Mouse (Mus musculus): ENCODE data around the gene Grid2. TPM values are rescaled to one million over a fixed set of nuclear protein-coding genes. Genes with fewer than 3 reads are reported as not detected.

Gene Grid2
- polyA plus RNA-seq, 1 experiment: 0.05 TPM

DNA sequence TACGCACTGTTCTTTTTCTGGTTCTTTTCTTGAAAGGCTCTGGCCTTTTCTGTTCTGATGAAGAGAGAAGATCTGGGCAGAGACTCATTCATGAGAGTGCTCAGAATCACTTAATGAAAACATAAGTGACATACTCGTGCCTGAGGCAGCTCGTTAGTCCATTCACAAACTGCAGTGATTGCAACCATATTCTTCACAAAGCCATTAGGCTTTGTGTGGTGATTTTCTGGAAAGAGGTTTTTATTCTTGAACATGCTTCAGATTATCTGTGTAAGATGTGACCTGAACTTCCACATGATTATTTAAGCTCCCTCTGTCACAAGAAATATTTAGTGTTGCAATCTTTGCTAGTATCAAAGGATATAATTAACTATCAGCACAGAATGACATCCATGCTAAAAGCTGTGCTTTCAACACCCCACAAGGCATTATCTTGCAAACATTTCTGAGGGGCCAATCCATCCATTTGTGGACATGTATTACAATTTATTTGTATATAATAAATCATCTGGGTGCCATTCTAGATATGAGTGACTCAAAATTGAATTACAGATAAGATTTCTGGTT lies 86.8 kb downstream of the Grid2 start:
- no peak for TF ChIP-seq POLR2A (IDR thresholded peaks at IDR 0.05; ENCODE audit: low read depth, low read length)
- no peak for TF ChIP-seq CTCF (IDR thresholded peaks at IDR 0.05; ENCODE audit: extremely low read depth, insufficient read length, insufficient replicate concordance, low read depth, low read length)
- WGBS: 78% methylated on average over 3 of the region's 3 CpGs

DNA sequence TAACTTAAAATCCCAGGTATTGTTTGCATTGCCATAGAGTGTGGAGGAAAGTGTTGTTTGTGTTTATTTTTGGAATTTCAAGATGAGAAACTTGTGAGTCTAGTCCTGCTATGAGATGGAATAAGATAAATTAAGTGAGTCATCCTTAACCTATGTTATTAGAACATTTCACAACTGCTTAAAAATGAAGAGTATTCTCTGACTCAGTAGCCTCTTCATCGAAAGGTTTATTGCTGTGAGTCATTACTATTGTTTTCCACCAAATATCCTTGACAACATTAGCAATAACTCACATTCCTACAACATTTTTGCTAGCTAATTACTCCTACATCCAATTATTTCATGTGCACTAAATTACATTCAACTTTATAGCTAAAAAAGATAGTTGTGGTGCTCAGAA lies 91.3 kb downstream of the Grid2 start:
- Histone ChIP-seq H3K4me1 (ENCODE audit: control insufficient read depth, insufficient read depth, insufficient read length, low read length) (no peaks in the 10 kb centered on the region), H3K27me3 (ENCODE audit: control insufficient read depth, insufficient read depth, low read length) (no peaks in the 10 kb centered on the region), H3K36me3 (ENCODE audit: control insufficient read depth, insufficient read depth, low read length) (no peaks in the 10 kb centered on the region), H3K4me3 (ENCODE audit: low read depth, low read length) (no peak overlapping the region), H3K27ac (ENCODE audit: insufficient read depth, low read depth, low read length) (no peak overlapping the region)
- no peak for TF ChIP-seq POLR2A (IDR thresholded peaks at IDR 0.05; ENCODE audit: low read depth, low read length)
- no peak for TF ChIP-seq CTCF (IDR thresholded peaks at IDR 0.05; ENCODE audit: extremely low read depth, insufficient read length, insufficient replicate concordance, low read depth, low read length)
- 61% methylated on average over 1 of the region's 1 CpGs for WGBS

More for the DNA sequence above, 86.8 kb downstream of the Grid2 start:
- Histone ChIP-seq H3K4me3 (ENCODE audit: low read depth, low read length) (no peak overlapping the region), H3K27me3 (ENCODE audit: control insufficient read depth, insufficient read depth, low read length) (no peaks in the 10 kb centered on the region), H3K36me3 (ENCODE audit: control insufficient read depth, insufficient read depth, low read length) (no peaks in the 10 kb centered on the region), H3K27ac (ENCODE audit: insufficient read depth, low read depth, low read length) (no peak overlapping the region), H3K4me1 (ENCODE audit: control insufficient read depth, insufficient read depth, insufficient read length, low read length) (no peaks in the 10 kb centered on the region)

DNA sequence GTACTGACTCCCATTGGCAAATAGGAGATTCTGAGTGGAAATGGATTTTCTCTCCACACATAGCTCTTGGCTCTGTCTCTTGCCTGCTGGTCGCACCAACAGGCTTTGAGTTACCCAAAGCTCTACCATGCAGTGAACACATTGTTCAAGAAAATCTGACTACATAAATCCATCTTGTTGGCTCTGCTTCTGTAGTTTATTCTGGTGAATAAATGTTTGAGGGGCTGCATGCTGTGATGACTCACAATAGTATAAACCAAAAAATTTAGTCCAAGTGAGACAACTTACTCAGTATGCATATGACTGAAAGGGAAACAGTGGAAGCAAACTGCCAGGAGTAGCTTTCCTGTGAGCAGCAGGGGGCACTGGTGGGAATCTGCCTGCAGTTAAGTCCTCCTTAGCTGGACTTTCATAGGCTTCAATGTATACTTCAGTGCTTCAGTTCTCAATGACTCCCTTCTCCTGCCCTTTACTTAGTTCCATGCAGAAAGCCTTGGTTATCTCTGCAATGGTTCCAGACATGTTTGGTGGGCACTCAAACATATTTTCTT lies 125.5 kb downstream of the Grid2 start:
- Histone ChIP-seq H3K27ac (ENCODE audit: insufficient read depth, low read depth, low read length) (no peak overlapping the region), H3K4me1 (ENCODE audit: control insufficient read depth, insufficient read depth, insufficient read length, low read length) (no peaks in the 10 kb centered on the region), H3K36me3 (ENCODE audit: control insufficient read depth, insufficient read depth, low read length) (no peaks in the 10 kb centered on the region), H3K27me3 (ENCODE audit: control insufficient read depth, insufficient read depth, low read length) (no peaks in the 10 kb centered on the region), H3K4me3 (ENCODE audit: low read depth, low read length) (no peak overlapping the region)
- 65% methylated on average over 1 of the region's 1 CpGs for WGBS
- TF ChIP-seq POLR2A (IDR thresholded peaks at IDR 0.05; ENCODE audit: low read depth, low read length): no peak
- no peak for TF ChIP-seq CTCF (IDR thresholded peaks at IDR 0.05; ENCODE audit: extremely low read depth, insufficient read length, insufficient replicate concordance, low read depth, low read length)

DNA sequence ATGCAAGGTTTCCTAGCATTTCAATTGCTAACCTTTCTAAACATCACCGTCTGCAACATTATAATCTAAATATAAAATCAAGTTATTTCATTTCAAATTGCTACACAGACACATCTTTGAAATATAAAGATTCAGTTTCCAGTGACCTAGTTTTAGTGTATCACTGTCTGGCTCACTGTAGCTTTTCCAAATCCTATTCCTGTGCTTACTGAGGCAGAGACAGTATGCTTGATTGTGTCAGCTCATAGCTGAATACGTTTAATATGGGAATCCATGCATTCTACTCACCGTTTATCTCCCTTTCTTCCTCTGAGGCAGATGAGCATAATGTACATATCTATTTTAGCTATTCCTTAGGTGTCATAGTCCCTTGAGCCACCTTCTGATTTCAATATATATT lies 146.0 kb downstream of the Grid2 start:
- no peak for TF ChIP-seq POLR2A (IDR thresholded peaks at IDR 0.05; ENCODE audit: low read depth, low read length)
- TF ChIP-seq CTCF (IDR thresholded peaks at IDR 0.05; ENCODE audit: extremely low read depth, insufficient read length, insufficient replicate concordance, low read depth, low read length): no peak

DNA sequence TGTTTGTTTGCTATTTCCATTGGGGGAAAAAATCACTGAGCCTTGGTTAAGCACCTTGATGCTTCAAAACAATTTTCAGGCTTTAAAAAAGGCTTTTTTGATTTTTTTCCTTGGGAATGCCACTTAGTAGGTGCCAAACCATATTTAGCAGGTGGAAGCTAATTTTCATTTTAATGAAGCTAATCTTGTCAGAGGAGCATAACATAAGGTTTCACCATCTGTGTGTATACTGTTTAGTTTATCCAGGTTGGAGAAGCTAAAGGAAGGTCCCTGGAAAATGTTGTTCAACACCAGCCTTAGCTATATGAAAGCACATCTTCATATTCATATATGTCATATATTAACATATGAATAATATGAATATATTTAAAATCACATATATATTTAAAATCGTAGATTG lies 161.9 kb downstream of the Grid2 start:
- 78% methylated on average over 1 of the region's 1 CpGs for WGBS
- H3K4me3 ChIP-seq (ENCODE audit: low read depth, low read length): no peak overlapping the region
- TF ChIP-seq POLR2A (IDR thresholded peaks at IDR 0.05; ENCODE audit: low read depth, low read length): no peak
- no peak for TF ChIP-seq CTCF (IDR thresholded peaks at IDR 0.05; ENCODE audit: extremely low read depth, insufficient read length, insufficient replicate concordance, low read depth, low read length)
- H3K27ac ChIP-seq (ENCODE audit: insufficient read depth, low read depth, low read length): no peak overlapping the region
- no peaks in the 10 kb centered on the region for H3K36me3 ChIP-seq (ENCODE audit: control insufficient read depth, insufficient read depth, low read length)
- H3K4me1 ChIP-seq (ENCODE audit: control insufficient read depth, insufficient read depth, insufficient read length, low read length): no peaks in the 10 kb centered on the region
- no peaks in the 10 kb centered on the region for H3K27me3 ChIP-seq (ENCODE audit: control insufficient read depth, insufficient read depth, low read length)

More for the DNA sequence above, 146.0 kb downstream of the Grid2 start:
- H3K4me3 ChIP-seq (ENCODE audit: low read depth, low read length): no peak overlapping the region
- no peaks in the 10 kb centered on the region for H3K36me3 ChIP-seq (ENCODE audit: control insufficient read depth, insufficient read depth, low read length)
- 74% methylated on average over 3 of the region's 3 CpGs for WGBS
- no peak overlapping the region for H3K27ac ChIP-seq (ENCODE audit: insufficient read depth, low read depth, low read length)
- H3K4me1 ChIP-seq (ENCODE audit: control insufficient read depth, insufficient read depth, insufficient read length, low read length): no peaks in the 10 kb centered on the region
- no peaks in the 10 kb centered on the region for H3K27me3 ChIP-seq (ENCODE audit: control insufficient read depth, insufficient read depth, low read length)

DNA sequence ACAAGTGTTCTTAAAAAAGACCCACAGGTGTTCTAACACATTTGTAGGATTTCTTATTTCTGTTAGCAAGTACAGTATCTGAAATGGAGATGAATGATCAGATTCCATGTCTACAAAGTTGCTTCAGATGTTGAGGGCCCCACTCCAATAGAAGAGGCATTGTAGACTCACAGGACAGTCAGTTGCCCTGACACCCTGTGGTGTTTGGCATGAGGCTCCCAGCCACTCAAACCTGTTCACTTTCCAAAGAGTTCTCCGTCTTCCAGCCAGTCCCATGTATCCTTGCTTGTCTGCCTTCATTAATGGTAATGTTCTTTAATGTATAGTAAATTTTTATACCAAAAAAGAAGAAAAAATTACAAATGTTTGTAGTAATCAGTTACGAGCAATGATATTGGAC lies 177.1 kb downstream of the Grid2 start:
- Histone ChIP-seq H3K27me3 (ENCODE audit: control insufficient read depth, insufficient read depth, low read length) (no peaks in the 10 kb centered on the region), H3K27ac (ENCODE audit: insufficient read depth, low read depth, low read length) (no peak overlapping the region), H3K36me3 (ENCODE audit: control insufficient read depth, insufficient read depth, low read length) (no peaks in the 10 kb centered on the region), H3K4me3 (ENCODE audit: low read depth, low read length) (no peak overlapping the region), H3K4me1 (ENCODE audit: control insufficient read depth, insufficient read depth, insufficient read length, low read length) (no peaks in the 10 kb centered on the region)
- WGBS: 75% methylated on average over 2 of the region's 2 CpGs
- no peak for TF ChIP-seq CTCF (IDR thresholded peaks at IDR 0.05; ENCODE audit: extremely low read depth, insufficient read length, insufficient replicate concordance, low read depth, low read length)
- TF ChIP-seq POLR2A (IDR thresholded peaks at IDR 0.05; ENCODE audit: low read depth, low read length): no peak

DNA sequence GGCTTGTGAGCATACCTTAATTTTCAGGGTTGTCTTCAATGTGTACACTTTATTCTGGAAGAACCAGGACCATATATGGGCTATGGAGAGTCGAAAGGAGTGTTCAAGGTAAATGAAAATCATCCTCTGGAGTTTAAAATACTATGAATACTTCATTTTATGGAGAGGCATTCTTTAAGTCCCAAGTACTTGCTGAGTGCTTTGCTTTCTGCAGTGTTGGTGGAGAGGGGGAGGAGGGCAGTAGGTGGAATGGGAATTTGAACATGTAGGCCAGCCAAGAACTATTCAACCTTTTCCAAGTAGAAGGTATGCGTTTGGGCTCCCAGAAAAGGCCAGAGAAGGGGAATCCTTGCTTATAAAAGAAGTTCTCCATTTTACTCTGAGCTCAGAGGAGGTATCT lies 192.5 kb downstream of the Grid2 start:
- TF ChIP-seq POLR2A (IDR thresholded peaks at IDR 0.05; ENCODE audit: low read depth, low read length) (no peak), CTCF (IDR thresholded peaks at IDR 0.05; ENCODE audit: extremely low read depth, insufficient read length, insufficient replicate concordance, low read depth, low read length) (no peak)

More for the DNA sequence above, 192.5 kb downstream of the Grid2 start:
- Histone ChIP-seq H3K4me3 (ENCODE audit: low read depth, low read length) (no peak overlapping the region), H3K27me3 (ENCODE audit: control insufficient read depth, insufficient read depth, low read length) (no peaks in the 10 kb centered on the region), H3K4me1 (ENCODE audit: control insufficient read depth, insufficient read depth, insufficient read length, low read length) (no peaks in the 10 kb centered on the region), H3K27ac (ENCODE audit: insufficient read depth, low read depth, low read length) (no peak overlapping the region), H3K36me3 (ENCODE audit: control insufficient read depth, insufficient read depth, low read length) (no peaks in the 10 kb centered on the region)
- WGBS: 64% methylated on average over 2 of the region's 2 CpGs
